Mouse (Mus musculus) heart, adult 8-10 months (tissue): ENCODE data around the gene Cmtm3. TPM values are rescaled to one million over a fixed set of nuclear protein-coding genes. Genes with fewer than 3 reads are reported as not detected.
A peak's percentile ranks its signal among the peaks of the same experiment; 100 is the strongest.

Source experiments
- DNase-seq: peaks from one replicate; pipeline ENCODE4 v3.0.0; 2022; ENCODE audit warnings: low spot score
- total RNA-seq, 4 experiments: library from RNA; stranded (reverse); gene quantifications; 2 replicates each; pipeline ENCODE4 v1.2.4; 2022

Cmtm3 gene
- total RNA-seq, 4 experiments from 2014 or later: 10.1 to 18.8 (median 14.9) TPM

GRCm38 (mm10) chr8:104383296-104383695 lies 44.1 kb downstream of the Cmtm3 start:
- DNase-seq: no peak

- no peak for DNase-seq
Measured at GRCm38 (mm10) chr8:104383977-104384376, 44.8 kb downstream of the Cmtm3 start.

- no peak for DNase-seq
Measured at GRCm38 (mm10) chr8:104386693-104387092, 47.5 kb downstream of the Cmtm3 start.

GRCm38 (mm10) chr8:104387501-104387900 lies 48.3 kb downstream of the Cmtm3 start:
- no peak for DNase-seq

GRCm38 (mm10) chr8:104387980-104388379 lies 48.8 kb downstream of the Cmtm3 start:
- DNase-seq: no peak

- no peak for DNase-seq
Measured at GRCm38 (mm10) chr8:104390245-104390644, 51.0 kb downstream of the Cmtm3 start.

DNA sequence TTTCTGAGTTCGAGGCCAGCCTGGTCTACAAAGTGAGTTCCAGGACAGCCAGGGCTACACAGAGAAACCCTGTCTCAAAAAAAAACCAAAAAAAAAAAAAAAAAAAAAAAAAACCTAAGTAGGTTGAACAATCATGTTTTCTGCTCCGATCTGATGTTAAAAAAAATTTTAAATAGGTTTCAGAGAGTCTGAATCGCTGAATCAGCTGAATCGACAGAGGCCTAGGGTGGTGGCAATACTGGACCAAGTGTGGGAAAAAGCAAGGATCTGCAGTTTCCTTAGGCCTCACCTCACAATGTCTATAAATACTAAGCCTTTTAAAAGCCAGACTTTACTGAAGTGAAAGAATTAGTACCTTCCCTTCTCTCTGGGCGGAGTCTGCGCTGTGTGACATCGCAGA lies 53.9 kb downstream of the Cmtm3 start:
- DNase-seq: no peak

- no peak for DNase-seq
Measured at GRCm38 (mm10) chr8:104393767-104394166, 54.6 kb downstream of the Cmtm3 start.

GRCm38 (mm10) chr8:104394801-104395702 lies 55.8 kb downstream of the Cmtm3 start:
- DNase-seq: no peak

DNA sequence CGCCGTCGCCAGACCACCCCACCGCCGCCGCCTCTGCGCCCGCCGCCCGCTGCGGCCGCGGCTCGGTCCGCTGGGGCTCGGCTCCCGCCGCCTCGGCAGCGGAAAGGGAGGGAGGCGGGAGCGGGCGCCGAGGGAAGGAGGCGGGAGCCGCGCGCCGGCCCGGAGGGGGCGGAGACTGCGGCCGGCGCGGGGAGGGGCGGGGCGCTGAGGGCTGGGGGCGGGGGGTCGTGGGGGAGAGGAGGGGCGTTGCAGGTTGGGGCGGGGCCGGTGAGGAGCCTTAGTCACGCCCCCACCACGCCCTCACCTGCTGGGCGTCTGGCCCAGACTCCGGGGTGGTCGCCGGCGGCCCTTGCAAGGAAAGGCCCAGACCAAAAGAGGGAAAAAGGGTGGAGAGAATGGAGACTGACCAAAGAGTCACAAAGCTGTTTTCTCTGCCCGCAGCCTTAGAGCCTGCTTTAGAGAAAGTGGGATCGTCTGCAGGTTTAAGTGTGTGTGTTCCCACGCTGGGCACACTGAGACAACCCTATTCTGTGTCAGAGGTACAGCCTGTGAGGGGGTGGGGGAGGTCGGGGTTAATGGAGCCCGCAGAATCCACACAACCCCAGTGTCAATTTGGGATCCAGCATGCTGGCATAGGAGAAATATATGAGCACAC lies 56.6 kb downstream of the Cmtm3 start, which contains the start of gene Cmtm4:
Gene Cmtm4, minus strand, starts transcription at position 105 of the 655 bp plus-strand sequence.
- peak; percentile 32 for DNase-seq

Other genes starting within 250 kb of the Cmtm3 start
- gene Cdh5, start 237.8 kb upstream of the Cmtm3 start, total RNA-seq: 100 to 1,000 TPM in 3 of 4 experiments, 10 to 100 TPM in 1; 92.8 to 120 (median 112) TPM
- gene Bean1, start 169.0 kb upstream of the Cmtm3 start, total RNA-seq: 1 to 10 TPM in 3 of 4 experiments, under 1 TPM in 1; 0.59 to 2.0 (median 1.3) TPM
- gene Tk2, start 90.9 kb upstream of the Cmtm3 start, total RNA-seq: 10 to 100 TPM in 1 of 4 experiments, 1 to 10 TPM in 3; 6.5 to 10.4 (median 9.3) TPM
- gene Cklf, start 88.5 kb upstream of the Cmtm3 start, total RNA-seq: 1 to 10 TPM; 3.1 to 4.6 (median 4.2) TPM
- gene Cmtm2a, start 46.2 kb upstream of the Cmtm3 start, total RNA-seq: not detected
- not detected for gene Gm45711, start 29.3 kb upstream of the Cmtm3 start, total RNA-seq
- gene Cmtm1, start 29.3 kb upstream of the Cmtm3 start, total RNA-seq: under 1 TPM in 1 of 4 experiments, not detected in 3; 0.28 TPM
- not detected for gene Gm11020, start 17.8 kb upstream of the Cmtm3 start, total RNA-seq
- gene Cmtm2b, start 17.2 kb upstream of the Cmtm3 start, total RNA-seq: not detected
- 10 to 100 TPM; 10.7 to 11.8 (median 11.0) TPM for gene Cmtm4, start 56.4 kb downstream of the Cmtm3 start, total RNA-seq
- 100 to 1,000 TPM in 2 of 4 experiments, 10 to 100 TPM in 2; 80.4 to 113 (median 96.5) TPM for gene Dync1li2, start 103.6 kb downstream of the Cmtm3 start, total RNA-seq
- not detected for gene Terb1, start 170.5 kb downstream of the Cmtm3 start, total RNA-seq
- gene Nae1, start 195.2 kb downstream of the Cmtm3 start, total RNA-seq: 10 to 100 TPM; 28.5 to 32.0 (median 29.9) TPM
- gene Car7, start 195.3 kb downstream of the Cmtm3 start, total RNA-seq: 1 to 10 TPM; 2.6 to 4.4 (median 3.2) TPM